In genomic region chr1:4689096-4689495, GRCm38 (mm10) we compare ENCODE assay signal across 8 mouse cellular contexts.
DNase-seq lines count a peak whose midpoint lies in the region; ATAC-seq and TF ChIP-seq lines count a peak whose summit lies in the region.

No protein-coding gene starts in this region.

- H3K9ac ChIP-seq in forebrain, postnatal 0 days: no peak overlapping the region
- no peak overlapping the region for H3K9ac ChIP-seq in limb, embryonic 13.5 days
- no peak overlapping the region for H3K9ac ChIP-seq in stomach, embryonic 15.5 days

- H3K27ac ChIP-seq in forebrain, postnatal 0 days (ENCODE audit: low read depth, low read length): no peak overlapping the region
- no peak overlapping the region for H3K27ac ChIP-seq in limb, embryonic 13.5 days
- no peak overlapping the region for H3K27ac ChIP-seq in stomach, embryonic 15.5 days

- no peaks in the 10 kb centered on the region for H3K36me3 ChIP-seq in forebrain, postnatal 0 days (ENCODE audit: insufficient read depth)
- H3K36me3 ChIP-seq in limb, embryonic 13.5 days: no peaks in the 10 kb centered on the region
- no peaks in the 10 kb centered on the region for H3K36me3 ChIP-seq in stomach, embryonic 15.5 days

- H3K4me1 ChIP-seq in forebrain, postnatal 0 days (ENCODE audit: insufficient read depth): no peaks in the 10 kb centered on the region
- no peaks in the 10 kb centered on the region for H3K4me1 ChIP-seq in limb, embryonic 13.5 days
- no peaks in the 10 kb centered on the region for H3K4me1 ChIP-seq in stomach, embryonic 15.5 days

- no peak for ATAC-seq in forebrain, postnatal 0 days
- no peak for ATAC-seq in limb, embryonic 13.5 days (ENCODE audit: low FRiP score, low read depth)
- no peak for ATAC-seq in stomach, embryonic 15.5 days (ENCODE audit: insufficient read depth, low FRiP score, low read depth)

- peak overlapping the region; percentile 35 for H3K4me2 ChIP-seq in forebrain, postnatal 0 days (ENCODE audit: low read depth)
- H3K4me2 ChIP-seq in limb, embryonic 13.5 days (replicated peaks): peak overlapping the region; percentile 48
- peak overlapping the region; percentile 43 for H3K4me2 ChIP-seq in stomach, embryonic 15.5 days

- no peaks in the 10 kb centered on the region for H3K27me3 ChIP-seq in forebrain, postnatal 0 days (ENCODE audit: insufficient read depth, low read length)
- H3K27me3 ChIP-seq in limb, embryonic 13.5 days: no peaks in the 10 kb centered on the region; the same call in 1 of the 2 replicates
- no peaks in the 10 kb centered on the region for H3K27me3 ChIP-seq in stomach, embryonic 15.5 days (replicated peaks)

- 17% methylated on average over 26 of the region's 26 CpGs for WGBS in forebrain, postnatal 0 days
- 14% methylated on average over 26 of the region's 26 CpGs for WGBS in limb, embryonic 13.5 days
- WGBS in stomach, embryonic 15.5 days: 21% methylated on average over 26 of the region's 26 CpGs

- H3K9me3 ChIP-seq in forebrain, postnatal 0 days (ENCODE audit: low read length): no peaks in the 10 kb centered on the region
- H3K9me3 ChIP-seq in limb, embryonic 13.5 days: no peaks in the 10 kb centered on the region
- H3K9me3 ChIP-seq in stomach, embryonic 15.5 days: no peaks in the 10 kb centered on the region

- peak; percentile 13 for DNase-seq in ovary, postnatal 36 days (ENCODE audit: low spot score)
- no peak for DNase-seq in ovary, postnatal 10 days (ENCODE audit: low spot score)
- no peak for DNase-seq in forebrain, postnatal 0 days
- no peak for DNase-seq in layer of hippocampus, adult 9-10 months (ENCODE audit: low spot score)
- no peak for DNase-seq in thymus, postnatal 10 days (ENCODE audit: low spot score in 2 of 2)
- DNase-seq in left cerebral cortex, adult 8-10 months (ENCODE audit: low spot score in 2 of 2): no peak

- H3K4me3 ChIP-seq in forebrain, postnatal 0 days (ENCODE audit: low read depth, low read length): no peak overlapping the region; the same call in 1 of the 2 replicates
- H3K4me3 ChIP-seq in limb, embryonic 13.5 days: 0 out of 2 replicates have a peak overlapping the region, but pooled peaks have one; percentile 14
- H3K4me3 ChIP-seq in stomach, embryonic 15.5 days (replicated peaks): no peak overlapping the region

- TF ChIP-seq CTCF in forebrain, postnatal 0 days (IDR thresholded peaks at IDR 0.05; ENCODE audit: low read depth): no peak
